Mouse (Mus musculus) cerebellum, postnatal 14 days (tissue): Measurements from ENCODE around the gene Dcaf1.

Experiments
- DNase-seq, 2 experiments: peaks; one replicate each; pipeline ENCODE4 v3.0.0; 2021; ENCODE audit warnings: mixed read lengths in 2 of 2

Gene Dcaf1

GRCm38 (mm10) chr9:106821618-106822380 lies at the start of gene Dcaf1:
TSS of gene Dcaf1 (plus strand) at chr9:106821874.
- DNase-seq = peak; percentile 94 to 95

- DNase-seq = no peak
These were observed 45.6 kb upstream of the Dcaf1 start for GRCm38 (mm10) chr9:106776116-106776515.

GRCm38 (mm10) chr9:106777423-106777822 lies 44.3 kb upstream of the Dcaf1 start:
- no peak for DNase-seq

- no peak for DNase-seq
These were observed 43.4 kb upstream of the Dcaf1 start for GRCm38 (mm10) chr9:106778319-106778718.

GRCm38 (mm10) chr9:106780086-106780485 lies 41.6 kb upstream of the Dcaf1 start:
- DNase-seq = no peak

GRCm38 (mm10) chr9:106783554-106783953 lies 38.1 kb upstream of the Dcaf1 start:
- no peak for DNase-seq

- DNase-seq = no peak
These were observed 36.5 kb upstream of the Dcaf1 start for GRCm38 (mm10) chr9:106785206-106785605.

- DNase-seq = peak; percentile 7 to 9
These were observed 33.5 kb upstream of the Dcaf1 start for GRCm38 (mm10) chr9:106787979-106788811.

GRCm38 (mm10) chr9:106788812-106789321 lies 32.8 kb upstream of the Dcaf1 start, which contains the start of gene Rad54l2:
TSS of gene Rad54l2 (minus strand) at chr9:106789194.
- peak; percentile 93 to 94 for DNase-seq

- DNase-seq = no peak
These were observed 32.3 kb upstream of the Dcaf1 start for GRCm38 (mm10) chr9:106789363-106789762.

GRCm38 (mm10) chr9:106790831-106791230 lies 30.8 kb upstream of the Dcaf1 start:
- DNase-seq = no peak

- DNase-seq = no peak
These were observed 15.2 kb upstream of the Dcaf1 start for GRCm38 (mm10) chr9:106806503-106806902.

GRCm38 (mm10) chr9:106818191-106818590 lies 3.5 kb upstream of the Dcaf1 start:
- DNase-seq = no peak

- DNase-seq = peak; percentile 52 to 55
These were observed 2.5 kb upstream of the Dcaf1 start for GRCm38 (mm10) chr9:106819201-106819600.

- peak; percentile 9 to 25 for DNase-seq
These were observed 540 bp upstream of the Dcaf1 start for GRCm38 (mm10) chr9:106821050-106821617.

GRCm38 (mm10) chr9:106822381-106823104 lies 869 bp downstream of the Dcaf1 start:
- DNase-seq = peak; percentile 80 to 87

- peak in 1 of 2 experiments; percentile 4 for DNase-seq
These were observed 18.9 kb downstream of the Dcaf1 start for GRCm38 (mm10) chr9:106840569-106840968.

GRCm38 (mm10) chr9:106842800-106843199 lies 21.1 kb downstream of the Dcaf1 start:
- no peak for DNase-seq

GRCm38 (mm10) chr9:106856664-106857063 lies 35.0 kb downstream of the Dcaf1 start:
- DNase-seq = no peak

- DNase-seq = no peak
These were observed 36.4 kb downstream of the Dcaf1 start for GRCm38 (mm10) chr9:106858036-106858435.

GRCm38 (mm10) chr9:106874216-106874615 lies 52.5 kb downstream of the Dcaf1 start:
- no peak for DNase-seq

- DNase-seq = no peak
These were observed 55.0 kb downstream of the Dcaf1 start for GRCm38 (mm10) chr9:106876666-106877065.
